Mouse (Mus musculus) olfactory bulb, adult 2 months (tissue): ENCODE data around the gene Rnft1.

Experiments
- CTCF ChIP-seq: fragments of 200-500 bp; IDR thresholded peaks from 2 replicates; pipeline ENCODE4 v1.5.1; 2012; ENCODE audit warnings: low read depth, mild to moderate bottlenecking, low read length, moderate library complexity; ENCODE audit not compliant: insufficient read depth
- POLR2A ChIP-seq: fragments of 200-500 bp; IDR thresholded peaks from 2 replicates; pipeline ENCODE4 v1.6.1; 2012; ENCODE audit warnings: mild to moderate bottlenecking, low read depth, low read length, moderate library complexity; ENCODE audit not compliant: insufficient read depth

- no peak for TF ChIP-seq CTCF
- no peak for TF ChIP-seq POLR2A
These were observed 18.7 kb downstream of the Rnft1 start for GRCm38 (mm10) chr11:86503121-86503520.
